Mouse (Mus musculus) CH12.LX (cell line): ENCODE data around the gene R3hdm2. TPM values are rescaled to one million over a fixed set of nuclear protein-coding genes. Genes with fewer than 3 reads are reported as not detected.

ENCODE experiments used
- DNase-seq: peaks from one replicate; pipeline ENCODE4 v3.0.0-alpha.2; 2013; ENCODE audit errors: extremely low read depth
- H3K27ac ChIP-seq: 2 replicates; pipeline ENCODE4 v1.5.1; 2012; ENCODE audit warnings: low read depth, mild to moderate bottlenecking, control low read depth, moderate library complexity; ENCODE audit not compliant: insufficient read depth
- H3K27me3 ChIP-seq: replicated peaks from 2 replicates; pipeline ENCODE3; 2012; ENCODE audit warnings: inconsistent platforms
- H3K36me3 ChIP-seq, 2 experiments: replicated peaks in 1 of 2; 2 replicates each; pipeline versions ENCODE3 to v1.6.1; 2012; ENCODE audit warnings: inconsistent platforms in 1 of 2, low read length in 1 of 2, mild to moderate bottlenecking in 1 of 2, mixed read lengths in 1 of 2, moderate library complexity in 1 of 2; ENCODE audit not compliant: control insufficient read depth in 1 of 2, insufficient read depth in 1 of 2
- H3K4me1 ChIP-seq, 2 experiments: 2 replicates each; pipeline ENCODE4 v1.6.1; 2012; ENCODE audit warnings: inconsistent platforms in 1 of 2, moderate library complexity in 1 of 2; ENCODE audit not compliant: insufficient read depth in 2 of 2, control insufficient read depth in 1 of 2
- H3K4me2 ChIP-seq: 2 replicates; pipeline ENCODE4 v1.6.1; 2012; ENCODE audit warnings: low read depth, mild to moderate bottlenecking, control low read depth; ENCODE audit not compliant: poor library complexity, insufficient read depth, severe bottlenecking
- H3K4me3 ChIP-seq, 3 experiments: fragments of 150-350 bp in 1 of 3; sonication (generic) in 1 of 3; replicated peaks in 1 of 3; 2 replicates each; pipeline versions ENCODE3 to v1.5.1; 2011 to 2012; ENCODE audit warnings: low read depth in 2 of 3, low read length in 2 of 3, mild to moderate bottlenecking in 2 of 3, moderate library complexity in 2 of 3, control low read depth in 1 of 3, improper control_type of control experiment in 1 of 3, inconsistent platforms in 1 of 3, mixed read lengths in 1 of 3; ENCODE audit not compliant: poor library complexity in 1 of 3
- H3K79me2 ChIP-seq: replicated peaks from 2 replicates; pipeline ENCODE4 v1.6.1; 2012; ENCODE audit warnings: mild to moderate bottlenecking, moderate library complexity; ENCODE audit not compliant: control insufficient read depth, poor library complexity, insufficient read depth, severe bottlenecking; ENCODE audit errors: extremely low read depth
- H3K9ac ChIP-seq: 2 replicates; pipeline ENCODE4 v1.6.1; 2012; ENCODE audit warnings: low read depth, mild to moderate bottlenecking, control low read depth, moderate library complexity; ENCODE audit not compliant: insufficient read depth
- H3K9me3 ChIP-seq: replicated peaks from 2 replicates; pipeline ENCODE3; 2012; ENCODE audit warnings: low read length, inconsistent platforms, mixed read lengths
- CTCF ChIP-seq, 2 experiments: IDR thresholded peaks in 1 of 2; conservative IDR thresholded peaks in 1 of 2; 2 replicates each; pipeline ENCODE4 v1.5.1; 2011 to 2012; ENCODE audit warnings: low read depth in 2 of 2, low read length in 2 of 2, improper control_type of control experiment in 1 of 2, inconsistent platforms in 1 of 2, mild to moderate bottlenecking in 1 of 2, moderate library complexity in 1 of 2
- ELF1 ChIP-seq: IDR thresholded peaks from 2 replicates; pipeline ENCODE4 v1.6.1; 2014; ENCODE audit warnings: low read depth, mild to moderate bottlenecking, inconsistent platforms, low read length, improper control_type of control experiment
- EP300 ChIP-seq: IDR thresholded peaks from 2 replicates; pipeline ENCODE4 v1.6.1; 2011; ENCODE audit warnings: low read length, improper control_type of control experiment
- GABPA ChIP-seq: IDR thresholded peaks from 2 replicates; pipeline ENCODE4 v1.6.1; 2012; ENCODE audit warnings: low read depth, low read length, improper control_type of control experiment, inconsistent platforms; ENCODE audit not compliant: insufficient replicate concordance
- HCFC1 ChIP-seq: IDR thresholded peaks from 2 replicates; pipeline ENCODE4 v1.6.1; 2012; ENCODE audit warnings: low read depth, mild to moderate bottlenecking, inconsistent platforms, low read length, improper control_type of control experiment
- IRF4 ChIP-seq: IDR thresholded peaks from 2 replicates; pipeline ENCODE4 v1.6.1; 2014; ENCODE audit warnings: low read depth, mild to moderate bottlenecking, inconsistent platforms, low read length, improper control_type of control experiment
- JUN ChIP-seq: IDR thresholded peaks from 2 replicates; pipeline ENCODE4 v1.6.1; 2011; ENCODE audit warnings: low read depth, mild to moderate bottlenecking, low read length, improper control_type of control experiment, moderate library complexity; ENCODE audit not compliant: insufficient read depth
- MAX ChIP-seq: IDR thresholded peaks from 2 replicates; pipeline ENCODE4 v1.6.1; 2011; ENCODE audit warnings: low read length, improper control_type of control experiment
- MEF2A ChIP-seq: IDR thresholded peaks from 2 replicates; pipeline ENCODE4 v1.6.1; 2014; ENCODE audit warnings: low read depth, mild to moderate bottlenecking, inconsistent platforms, low read length, improper control_type of control experiment, borderline replicate concordance
- MYC ChIP-seq: IDR thresholded peaks from 2 replicates; pipeline ENCODE4 v1.6.1; 2011; ENCODE audit warnings: low read depth, mild to moderate bottlenecking, improper control_type of control experiment, low read length
- RAD21 ChIP-seq: IDR thresholded peaks from 2 replicates; pipeline ENCODE4 v1.6.1; 2011; ENCODE audit warnings: low read depth, mild to moderate bottlenecking, low read length, improper control_type of control experiment, moderate library complexity
- RCOR1 ChIP-seq: conservative IDR thresholded peaks from 2 replicates; pipeline ENCODE4 v1.6.1; 2012; ENCODE audit warnings: low read depth, mild to moderate bottlenecking, inconsistent platforms, low read length, improper control_type of control experiment
- SIN3A ChIP-seq: IDR thresholded peaks from 2 replicates; pipeline ENCODE4 v1.6.1; 2012; ENCODE audit warnings: low read length, improper control_type of control experiment, inconsistent platforms
- TBP ChIP-seq: conservative IDR thresholded peaks from 2 replicates; pipeline ENCODE4 v1.6.1; 2011; ENCODE audit warnings: low read depth, low read length, improper control_type of control experiment
- UBTF ChIP-seq: IDR thresholded peaks from 2 replicates; pipeline ENCODE4 v1.6.1; 2012; ENCODE audit warnings: low read depth, mild to moderate bottlenecking, inconsistent platforms, low read length, improper control_type of control experiment, moderate library complexity
- USF1 ChIP-seq: IDR thresholded peaks from 2 replicates; pipeline ENCODE4 v1.6.1; 2014; ENCODE audit warnings: low read depth, mild to moderate bottlenecking, inconsistent platforms, low read length, improper control_type of control experiment
- USF2 ChIP-seq: conservative IDR thresholded peaks from 2 replicates; pipeline ENCODE4 v1.6.1; 2011; ENCODE audit warnings: low read depth, low read length, improper control_type of control experiment
- ZC3H11A ChIP-seq: IDR thresholded peaks from 2 replicates; pipeline ENCODE4 v1.6.1; 2012; ENCODE audit warnings: low read depth, mild to moderate bottlenecking, inconsistent platforms, low read length, improper control_type of control experiment
- dilution Hi-C: fragments of 300-500 bp; cut with MboI; formaldehyde crosslinking; loops from 2 replicates; pipeline ENCODE4 v1.14.3; 2020; ENCODE audit warnings: low sequenced_read_pairs; ENCODE audit not compliant: extremely low pct_unique_long_range_greater_than_20kb, extremely low pct_ligation_motif_present
- in situ Hi-C: fragments of 300-500 bp; cut with MboI; formaldehyde crosslinking; loops from 3 replicates; pipeline ENCODE4 v1.14.3; 2019; ENCODE audit warnings: low sequenced_read_pairs, low pct_ligation_motif_present, low pct_unique_long_range_greater_than_20kb, mixed read lengths
- polyA plus RNA-seq: library from polyadenylated mRNA; unstranded; fragments of >175 nt; gene quantifications from 2 replicates; pipeline ENCODE4 v1.2.1, GENCODE M21; 2012; ENCODE audit warnings: low read depth; ENCODE audit not compliant: insufficient read length
- total RNA-seq, 2 experiments: library from RNA; depleted of rRNA; stranded (reverse); fragments of 300-350 nt in 1 of 2; fragments of >200 nt in 1 of 2; gene quantifications; 2 replicates each; pipeline ENCODE4 v1.2.3; 2012 to 2014

Gene R3hdm2
- total and polyA plus RNA-seq, 3 experiments: 7.0 to 23.6 (median 8.7) TPM

GRCm38 (mm10) chr10:127427107-127427506, 47.0 kb downstream of the R3hdm2 start:
- Histone ChIP-seq H3K9me3 (no peaks in the 10 kb centered on the region), H3K4me1 (peaks cover 0 to 31% of the 10 kb centered on the region in 2 experiments; a peak in 2 of 4 replicates), H3K27me3 (no peaks in the 10 kb centered on the region), H3K9ac (no peak overlapping the region), H3K4me3 (no peak overlapping the region), H3K4me2 (no peak overlapping the region), H3K36me3 (peaks cover 0 to 19% of the 10 kb centered on the region in 2 experiments), H3K27ac (no peak overlapping the region), H3K79me2 (no peaks in the 10 kb centered on the region)
- dilution Hi-C loops: no loop called here
- TF ChIP-seq MYC: no peak
- no peak for TF ChIP-seq TBP
- TF ChIP-seq SIN3A: no peak
- TF ChIP-seq MEF2A: no peak
- no peak for TF ChIP-seq GABPA
- TF ChIP-seq HCFC1: no peak
- no peak for TF ChIP-seq JUN
- no peak for TF ChIP-seq RAD21
- TF ChIP-seq IRF4: no peak
- TF ChIP-seq EP300: no peak
- TF ChIP-seq RCOR1: no peak
- no peak for TF ChIP-seq CTCF (conservative IDR thresholded peaks at IDR 0.05 in 1 of 2, IDR thresholded peaks at IDR 0.05 in 1 of 2; ENCODE audit: low read depth in 2 of 2, low read length in 2 of 2)
- TF ChIP-seq USF1: no peak
- no peak for TF ChIP-seq UBTF
- no peak for TF ChIP-seq ZC3H11A
- TF ChIP-seq USF2: no peak
- no peak for DNase-seq
- in situ Hi-C loops: no loop called here

DNA sequence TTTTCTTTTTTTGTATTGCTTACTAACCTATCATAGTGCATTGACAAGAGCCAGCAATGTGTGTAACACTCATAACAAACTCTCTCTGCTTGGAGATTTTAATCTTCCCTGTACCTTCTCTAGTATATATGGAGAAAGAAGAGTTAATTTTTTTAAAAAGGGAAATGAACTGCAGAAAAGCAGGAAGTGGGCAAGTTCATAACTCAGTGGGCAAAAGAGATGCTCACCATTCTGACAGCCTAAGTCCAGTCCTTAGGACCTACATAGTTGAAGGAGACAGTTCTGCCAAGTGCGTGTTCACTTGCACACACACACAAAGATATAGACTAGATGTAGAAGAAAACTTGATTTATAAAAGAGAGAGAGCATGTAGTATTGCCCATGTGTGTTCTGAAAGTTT, 47.9 kb downstream of the R3hdm2 start:
- Histone ChIP-seq H3K9me3 (no peaks in the 10 kb centered on the region), H3K79me2 (no peaks in the 10 kb centered on the region), H3K4me3 (no peak overlapping the region), H3K4me1 (peaks cover 0 to 25% of the 10 kb centered on the region in 2 experiments; a peak in 2 of 4 replicates), H3K9ac (no peak overlapping the region), H3K36me3 (peaks cover 0 to 19% of the 10 kb centered on the region in 2 experiments), H3K27ac (no peak overlapping the region), H3K4me2 (no peak overlapping the region), H3K27me3 (no peaks in the 10 kb centered on the region)
- in situ Hi-C loops: no loop called here
- dilution Hi-C loops: no loop called here
- no peak for DNase-seq
- TF ChIP-seq ELF1 (no peak), MAX (no peak), MYC (no peak)
